Mouse (Mus musculus) central nervous system, embryonic 14 days (tissue): ENCODE measurements around the gene Olfr1154. TPM values are rescaled to one million over a fixed set of nuclear protein-coding genes. Genes with fewer than 3 reads are reported as not detected.

Source experiments
- polyA plus RNA-seq: library from polyadenylated mRNA; depleted of rRNA; stranded (reverse); fragments of >200 nt; gene quantifications from 2 replicates; pipeline ENCODE4 v1.2.3, GENCODE M21; 2012; rRNA removed

The Olfr1154 gene
- not detected in 2 replicates for polyA plus RNA-seq

GRCm38 (mm10) chr2:87905066-87905465 lies at the start of gene Olfr1154:
Gene Olfr1154, minus strand, starts transcription at chr2:87905166.

DNA sequence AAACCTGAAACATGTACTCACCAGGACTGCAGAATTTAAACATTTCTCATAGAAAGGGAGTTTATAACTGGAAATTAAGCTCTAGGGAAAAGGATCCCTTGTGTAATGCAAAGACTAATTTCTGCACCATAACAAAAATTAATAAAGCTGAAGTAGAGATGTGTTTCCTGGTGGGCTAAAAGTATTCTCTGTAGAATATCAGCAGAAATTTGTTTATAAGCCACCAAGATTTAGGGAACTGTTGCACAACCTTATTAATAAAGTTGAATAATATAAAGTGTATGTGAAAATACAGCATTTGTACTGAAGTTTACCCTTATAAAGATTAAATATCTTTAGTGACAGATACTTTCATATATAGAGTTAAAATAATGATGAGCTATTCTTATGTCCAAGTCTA lies 48.0 kb upstream of the Olfr1154 start, which contains the start of gene Olfr1156:
Gene Olfr1156 (minus strand): TSS at position 101 of the 400 bp plus-strand sequence.

GRCm38 (mm10) chr2:87945037-87945436 lies 40.1 kb upstream of the Olfr1154 start, which contains the start of gene Olfr1155:
Gene Olfr1155, minus strand, starts transcription at chr2:87945137.

DNA sequence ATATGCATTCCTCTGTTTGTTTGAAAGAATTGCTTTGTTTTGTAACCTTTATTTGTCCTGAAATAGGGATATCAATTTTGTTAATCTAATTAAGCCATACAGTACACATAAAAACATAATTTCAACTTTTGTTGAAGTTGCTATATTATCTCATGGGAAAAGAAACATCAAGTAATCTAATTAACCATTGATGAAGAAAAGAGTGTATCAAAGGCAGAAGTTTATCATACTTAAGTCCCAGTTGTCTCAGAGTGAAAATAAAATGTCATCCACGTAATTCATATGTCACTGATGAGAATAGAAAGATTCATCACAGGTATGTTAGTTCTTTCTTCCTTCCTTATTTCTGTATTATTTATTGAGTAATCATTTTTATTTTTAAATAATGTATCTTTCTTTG lies 10.3 kb downstream of the Olfr1154 start, which contains the start of gene Olfr1153:
Gene Olfr1153 (plus strand): TSS at position 301 of the 400 bp plus-strand sequence.

GRCm38 (mm10) chr2:87866192-87866591 lies 38.8 kb downstream of the Olfr1154 start, which contains the start of gene Olfr1152:
Gene Olfr1152, plus strand, starts transcription at chr2:87866492.

DNA sequence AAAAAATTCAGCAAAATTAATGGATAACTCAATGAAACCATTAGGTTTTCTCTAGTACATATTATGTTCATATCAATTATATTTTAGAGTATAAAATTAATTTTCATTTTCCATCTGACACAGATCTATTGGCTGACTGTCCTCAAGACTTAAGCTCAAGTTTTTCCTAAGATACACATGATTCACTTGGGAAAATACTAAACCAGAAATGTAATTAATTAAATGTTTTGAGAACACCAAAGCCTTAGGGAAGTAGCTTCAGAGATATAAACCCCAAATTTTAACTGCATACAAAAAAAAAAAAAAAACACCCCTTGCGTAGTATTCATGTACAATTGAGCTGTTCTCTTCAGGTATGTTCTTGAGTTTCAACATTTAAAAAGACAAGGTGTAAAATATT lies 49.4 kb downstream of the Olfr1154 start, which contains the start of gene Olfr1151:
Gene Olfr1151 (plus strand): TSS at position 301 of the 400 bp plus-strand sequence.

Other genes starting within 250 kb of the Olfr1154 start
- not detected in 2 replicates for gene Olfr1134, start 246.7 kb downstream of the Olfr1154 start, polyA plus RNA-seq
- gene Olfr1135, start 231.5 kb downstream of the Olfr1154 start, polyA plus RNA-seq = not detected in 2 replicates
- gene Olfr1136, start 211.2 kb downstream of the Olfr1154 start, polyA plus RNA-seq = not detected in 2 replicates
- gene Olfr1137, start 192.0 kb downstream of the Olfr1154 start, polyA plus RNA-seq = not detected in 2 replicates
- not detected in 2 replicates for gene Olfr1138, start 165.2 kb downstream of the Olfr1154 start, polyA plus RNA-seq
- not detected in 2 replicates for gene Olfr1140, start 161.4 kb downstream of the Olfr1154 start, polyA plus RNA-seq
- gene Olfr1141, start 151.2 kb downstream of the Olfr1154 start, polyA plus RNA-seq = not detected in 2 replicates
- gene Olfr152, start 125.7 kb downstream of the Olfr1154 start, polyA plus RNA-seq = not detected in 2 replicates
- not detected in 2 replicates for gene Olfr1143, start 104.6 kb downstream of the Olfr1154 start, polyA plus RNA-seq
- not detected in 2 replicates for gene Olfr1145, start 95.3 kb downstream of the Olfr1154 start, polyA plus RNA-seq
- gene Olfr1148, start 74.6 kb downstream of the Olfr1154 start, polyA plus RNA-seq = not detected in 2 replicates
- gene Olfr1150-ps1, start 61.2 kb downstream of the Olfr1154 start, polyA plus RNA-seq = not detected in 2 replicates
- gene Olfr1151, start 49.3 kb downstream of the Olfr1154 start, polyA plus RNA-seq = not detected in 2 replicates
- gene Olfr1152, start 38.7 kb downstream of the Olfr1154 start, polyA plus RNA-seq = 0.01 TPM in 2 replicates
- gene Olfr1153, start 10.2 kb downstream of the Olfr1154 start, polyA plus RNA-seq = not detected in 2 replicates
- gene Olfr1155, start 40.0 kb upstream of the Olfr1154 start, polyA plus RNA-seq = not detected in 2 replicates
- not detected in 2 replicates for gene Olfr1156, start 47.9 kb upstream of the Olfr1154 start, polyA plus RNA-seq
- not detected in 2 replicates for gene Olfr1157, start 63.1 kb upstream of the Olfr1154 start, polyA plus RNA-seq
- gene Olfr74, start 69.5 kb upstream of the Olfr1154 start, polyA plus RNA-seq = not detected in 2 replicates
- gene Olfr1158, start 84.9 kb upstream of the Olfr1154 start, polyA plus RNA-seq = not detected in 2 replicates
- gene Olfr1160, start 103.1 kb upstream of the Olfr1154 start, polyA plus RNA-seq = not detected in 2 replicates
- not detected in 2 replicates for gene Olfr1161, start 117.6 kb upstream of the Olfr1154 start, polyA plus RNA-seq
- not detected in 2 replicates for gene Olfr73, start 132.5 kb upstream of the Olfr1154 start, polyA plus RNA-seq
- gene Olfr1162, start 146.0 kb upstream of the Olfr1154 start, polyA plus RNA-seq = not detected in 2 replicates
- not detected in 2 replicates for gene Olfr1163, start 166.7 kb upstream of the Olfr1154 start, polyA plus RNA-seq
- not detected in 2 replicates for gene Olfr1164, start 188.8 kb upstream of the Olfr1154 start, polyA plus RNA-seq
- gene Olfr1166, start 223.1 kb upstream of the Olfr1154 start, polyA plus RNA-seq = not detected in 2 replicates